Mouse (Mus musculus): ENCODE data around the gene 4930470P17Rik.

DNA sequence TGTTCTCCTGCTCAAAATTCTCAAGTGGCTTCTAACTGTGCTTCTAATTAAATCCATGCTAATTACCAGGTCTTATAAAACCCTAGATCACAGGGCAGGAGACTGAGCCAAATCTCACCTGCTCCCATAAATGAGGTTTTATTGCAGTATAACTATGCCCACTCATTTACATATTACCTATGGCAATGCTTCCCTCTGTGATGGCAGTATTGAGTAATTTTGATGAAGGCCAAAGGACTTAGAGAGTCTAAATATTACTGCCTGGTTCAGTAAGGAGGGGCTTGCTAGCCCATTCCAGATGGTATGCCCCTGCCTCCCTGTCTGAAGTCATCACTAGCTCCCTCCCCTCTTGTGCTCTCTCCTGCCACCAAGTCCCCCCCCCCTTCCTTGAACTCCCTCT lies 66.0 kb downstream of the 4930470P17Rik start:
- no peak for TF ChIP-seq EP300 (IDR thresholded peaks at IDR 0.05; ENCODE audit: low read length)
- TF ChIP-seq ETS1 (conservative IDR thresholded peaks at IDR 0.05; ENCODE audit: low read depth, low read length) = no peak
- no peak for TF ChIP-seq POLR2A (IDR thresholded peaks at IDR 0.05; ENCODE audit: low read depth, low read length)

Measured in CH12.LX (cell line).